Mouse (Mus musculus) cerebellum, adult 8-10 months (tissue): ENCODE measurements around the gene Vmo1.
A peak's percentile ranks its signal among the peaks of the same experiment; 100 is the strongest.
"Not testable (repeated sequence)": the region's sequence is repeated elsewhere in the genome, so short reads cannot be mapped to it uniquely, and the experiment has no call there.

Experiments
- DNase-seq: peaks from one replicate; pipeline ENCODE4 v3.0.0; 2022

Vmo1 gene

GRCm38 (mm10) chr11:70514288-70514687, at the start of gene Vmo1:
TSS of gene Vmo1 (minus strand) at chr11:70514616.
- no peak for DNase-seq

GRCm38 (mm10) chr11:70563470-70564275, 49.3 kb upstream of the Vmo1 start:
- no peak for DNase-seq

- no peak for DNase-seq
These were observed 48.6 kb upstream of the Vmo1 start for GRCm38 (mm10) chr11:70562995-70563469.

GRCm38 (mm10) chr11:70562287-70562994, 48.0 kb upstream of the Vmo1 start, which contains the start of gene Mink1:
TSS of gene Mink1 (plus strand) at chr11:70562881.
- DNase-seq = peak; percentile 85

GRCm38 (mm10) chr11:70561937-70562286, 47.5 kb upstream of the Vmo1 start:
- no peak for DNase-seq

- no peak for DNase-seq
These were observed 43.1 kb upstream of the Vmo1 start for GRCm38 (mm10) chr11:70557545-70557944.

GRCm38 (mm10) chr11:70553940-70554339, 39.5 kb upstream of the Vmo1 start:
- DNase-seq = no peak

GRCm38 (mm10) chr11:70551526-70551925, 37.1 kb upstream of the Vmo1 start:
- no peak for DNase-seq

- DNase-seq = no peak
These were observed 30.1 kb upstream of the Vmo1 start for GRCm38 (mm10) chr11:70544496-70544895.

GRCm38 (mm10) chr11:70541415-70541814, 27.0 kb upstream of the Vmo1 start:
- no peak for DNase-seq

GRCm38 (mm10) chr11:70540928-70541327, 26.5 kb upstream of the Vmo1 start:
- DNase-seq = no peak

GRCm38 (mm10) chr11:70539877-70540587, 25.6 kb upstream of the Vmo1 start, which contains the start of gene Pld2:
TSS of gene Pld2 (plus strand) at chr11:70540064.
- no peak for DNase-seq

GRCm38 (mm10) chr11:70539423-70539822, 25.0 kb upstream of the Vmo1 start:
- no peak for DNase-seq

- no peak for DNase-seq
These were observed 18.4 kb upstream of the Vmo1 start, which contains the start of gene Gm40193 for GRCm38 (mm10) chr11:70532839-70533238. TSS of gene Gm40193 (minus strand) at chr11:70532939.

- not testable (repeated sequence) for DNase-seq
These were observed 16.6 kb upstream of the Vmo1 start for GRCm38 (mm10) chr11:70531065-70531464.

- no peak for DNase-seq
These were observed 14.2 kb upstream of the Vmo1 start for GRCm38 (mm10) chr11:70528610-70529009.

- DNase-seq = no peak
These were observed 11.8 kb upstream of the Vmo1 start for GRCm38 (mm10) chr11:70526211-70526610.

GRCm38 (mm10) chr11:70525726-70526125, 11.3 kb upstream of the Vmo1 start:
- no peak for DNase-seq

- peak; percentile 88 for DNase-seq
These were observed 10.8 kb upstream of the Vmo1 start, which contains the start of gene Psmb6 for GRCm38 (mm10) chr11:70525184-70525678. TSS of gene Psmb6 (plus strand) at chr11:70525367.

- no peak for DNase-seq
These were observed 10.4 kb upstream of the Vmo1 start for GRCm38 (mm10) chr11:70524782-70525181.

- not testable (repeated sequence) for DNase-seq
These were observed 9.0 kb upstream of the Vmo1 start for GRCm38 (mm10) chr11:70523306-70523989.

GRCm38 (mm10) chr11:70520178-70520769, 5.9 kb upstream of the Vmo1 start:
- peak; percentile 53 for DNase-seq
